Mouse (Mus musculus) erythroid progenitor cell, adult 5-6 weeks (primary cell): ENCODE measurements around the gene Defb15. TPM values are rescaled to one million over a fixed set of nuclear protein-coding genes. Genes with fewer than 3 reads are reported as not detected.

ENCODE experiments used
- total RNA-seq, 2 experiments: library from RNA; stranded (forward) in 1 of 2; stranded (reverse) in 1 of 2; fragments of 150-400 nt in 1 of 2; fragments of 186-747, 209-891 nt in 1 of 2; gene quantifications; 2 replicates each; pipeline versions ENCODE4 v1.2.3 to v1.2.4; 2015 to 2017; ENCODE audit warnings: low replicate concordance in 2 of 2

Defb15 gene
- total RNA-seq, 2 experiments from 2014 or later, result not detected

Other genes with a start within 250 kb of the Defb15 start
- not detected in 2 replicates for gene AY761184, start 229.1 kb downstream of the Defb15 start, total RNA-seq (2015; ENCODE audit: low replicate concordance)
- not detected in 2 replicates for gene AY761184, start 229.1 kb downstream of the Defb15 start, total RNA-seq (2017; ENCODE audit: low replicate concordance)
- gene Defa24, start 198.2 kb downstream of the Defb15 start, total RNA-seq (2015; ENCODE audit: low replicate concordance), result not detected in 2 replicates
- gene Defa24, start 198.2 kb downstream of the Defb15 start, total RNA-seq (2017; ENCODE audit: low replicate concordance), result not detected in 2 replicates
- gene Defb50, start 109.2 kb downstream of the Defb15 start, total RNA-seq (2015; ENCODE audit: low replicate concordance), result not detected in 2 replicates
- not detected in 2 replicates for gene Defb50, start 109.2 kb downstream of the Defb15 start, total RNA-seq (2017; ENCODE audit: low replicate concordance)
- gene Defb2, start 92.8 kb downstream of the Defb15 start, total RNA-seq (2015; ENCODE audit: low replicate concordance), result not detected in 2 replicates
- gene Defb2, start 92.8 kb downstream of the Defb15 start, total RNA-seq (2017; ENCODE audit: low replicate concordance), result not detected in 2 replicates
- not detected in 2 replicates for gene Defb10, start 73.8 kb downstream of the Defb15 start, total RNA-seq (2015; ENCODE audit: low replicate concordance)
- gene Defb10, start 73.8 kb downstream of the Defb15 start, total RNA-seq (2017; ENCODE audit: low replicate concordance), result not detected in 2 replicates
- not detected in 2 replicates for gene Defb9, start 47.3 kb downstream of the Defb15 start, total RNA-seq (2015; ENCODE audit: low replicate concordance)
- not detected in 2 replicates for gene Defb9, start 47.3 kb downstream of the Defb15 start, total RNA-seq (2017; ENCODE audit: low replicate concordance)
- not detected in 2 replicates for gene Defb11, start 26.3 kb downstream of the Defb15 start, total RNA-seq (2015; ENCODE audit: low replicate concordance)
- gene Defb11, start 26.3 kb downstream of the Defb15 start, total RNA-seq (2017; ENCODE audit: low replicate concordance), result not detected in 2 replicates
- not detected in 2 replicates for gene Defb35, start 5.6 kb upstream of the Defb15 start, total RNA-seq (2015; ENCODE audit: low replicate concordance)
- not detected in 2 replicates for gene Defb35, start 5.6 kb upstream of the Defb15 start, total RNA-seq (2017; ENCODE audit: low replicate concordance)
- not detected in 2 replicates for gene Defb13, start 14.1 kb upstream of the Defb15 start, total RNA-seq (2015; ENCODE audit: low replicate concordance)
- gene Defb13, start 14.1 kb upstream of the Defb15 start, total RNA-seq (2017; ENCODE audit: low replicate concordance), result not detected in 2 replicates
- not detected in 2 replicates for gene Fam90a1a, start 26.0 kb upstream of the Defb15 start, total RNA-seq (2015; ENCODE audit: low replicate concordance)
- gene Fam90a1a, start 26.0 kb upstream of the Defb15 start, total RNA-seq (2017; ENCODE audit: low replicate concordance), result not detected in 2 replicates
- not detected in 2 replicates for gene Ccdc70, start 37.1 kb upstream of the Defb15 start, total RNA-seq (2015; ENCODE audit: low replicate concordance)
- not detected in 2 replicates for gene Ccdc70, start 37.1 kb upstream of the Defb15 start, total RNA-seq (2017; ENCODE audit: low replicate concordance)
- 8.6 and 11.3 TPM in 2 replicates for gene Atp7b, start 127.6 kb upstream of the Defb15 start, total RNA-seq (2015; ENCODE audit: low replicate concordance)
- gene Atp7b, start 127.6 kb upstream of the Defb15 start, total RNA-seq (2017; ENCODE audit: low replicate concordance), result 4.5 and 8.5 TPM in 2 replicates
- 3.2 and 5.4 TPM in 2 replicates for gene Alg11, start 128.0 kb upstream of the Defb15 start, total RNA-seq (2015; ENCODE audit: low replicate concordance)
- gene Alg11, start 128.0 kb upstream of the Defb15 start, total RNA-seq (2017; ENCODE audit: low replicate concordance), result 4.7 and 28.4 TPM in 2 replicates
- gene Nek5, start 192.3 kb upstream of the Defb15 start, total RNA-seq (2015; ENCODE audit: low replicate concordance), result not detected in 2 replicates
- not detected in 2 replicates for gene Nek5, start 192.3 kb upstream of the Defb15 start, total RNA-seq (2017; ENCODE audit: low replicate concordance)
- 18.9 and 45.0 TPM in 2 replicates for gene Nek3, start 233.7 kb upstream of the Defb15 start, total RNA-seq (2015; ENCODE audit: low replicate concordance)
- 39.0 and 46.9 TPM in 2 replicates for gene Nek3, start 233.7 kb upstream of the Defb15 start, total RNA-seq (2017; ENCODE audit: low replicate concordance)